Mouse (Mus musculus) layer of hippocampus, postnatal 14 days (tissue): ENCODE results near the gene Ltbp3. TPM values are rescaled to one million over a fixed set of nuclear protein-coding genes. Genes with fewer than 3 reads are reported as not detected.
A peak's percentile ranks its signal among the peaks of the same experiment; 100 is the strongest.

Experiments
- DNase-seq, 2 experiments: peaks; one replicate each; pipeline ENCODE4 v3.0.0; 2021 to 2022; ENCODE audit warnings: low spot score in 2 of 2, mixed read lengths in 1 of 2
- total RNA-seq, 2 experiments: library from RNA; stranded (reverse); gene quantifications; 2 replicates each; pipeline ENCODE4 v1.2.3; 2021

The Ltbp3 gene
- total RNA-seq, 2 experiments from 2014 or later, result 24.7 to 32.7 TPM

- no peak for DNase-seq
These were observed 48.4 kb downstream of the Ltbp3 start for GRCm38 (mm10) chr19:5789066-5789465.

GRCm38 (mm10) chr19:5791329-5791728 is 50.6 kb downstream of the Ltbp3 start:
- no peak for DNase-seq

GRCm38 (mm10) chr19:5793116-5793515 is 52.4 kb downstream of the Ltbp3 start:
- peak in 1 of 2 experiments; percentile 59 for DNase-seq

- DNase-seq, result peak in 1 of 2 experiments; percentile 44
These were observed 53.4 kb downstream of the Ltbp3 start for GRCm38 (mm10) chr19:5793917-5794770.

- no peak for DNase-seq
These were observed 54.3 kb downstream of the Ltbp3 start for GRCm38 (mm10) chr19:5794771-5795576.

GRCm38 (mm10) chr19:5795668-5796572 is 55.2 kb downstream of the Ltbp3 start:
- no peak for DNase-seq

- no peak for DNase-seq
These were observed 55.9 kb downstream of the Ltbp3 start for GRCm38 (mm10) chr19:5796573-5797111.

- no peak for DNase-seq
These were observed 56.8 kb downstream of the Ltbp3 start for GRCm38 (mm10) chr19:5797381-5798111.

- no peak for DNase-seq
These were observed 58.2 kb downstream of the Ltbp3 start for GRCm38 (mm10) chr19:5798700-5799479.

GRCm38 (mm10) chr19:5799566-5800349 is 59.1 kb downstream of the Ltbp3 start:
- no peak for DNase-seq

GRCm38 (mm10) chr19:5800350-5800631 is 59.6 kb downstream of the Ltbp3 start:
- no peak for DNase-seq

- DNase-seq, result no peak
These were observed 60.1 kb downstream of the Ltbp3 start for GRCm38 (mm10) chr19:5800632-5801431.

GRCm38 (mm10) chr19:5801432-5801964 is 60.8 kb downstream of the Ltbp3 start:
- DNase-seq, result no peak

GRCm38 (mm10) chr19:5802011-5802786 is 61.5 kb downstream of the Ltbp3 start:
- peak; percentile 98 for DNase-seq

GRCm38 (mm10) chr19:5802787-5803040 is 62.0 kb downstream of the Ltbp3 start:
- DNase-seq, result no peak

- DNase-seq, result peak; percentile 99 to 100
These were observed 62.6 kb downstream of the Ltbp3 start for GRCm38 (mm10) chr19:5803041-5803880.
